Mouse (Mus musculus) left cerebral cortex, postnatal 36 days (tissue): ENCODE measurements around the gene Ercc8. TPM values are rescaled to one million over a fixed set of nuclear protein-coding genes. Genes with fewer than 3 reads are reported as not detected.
A peak's percentile ranks its signal among the peaks of the same experiment; 100 is the strongest.

Source experiments
- DNase-seq, 2 experiments: peaks; one replicate each; pipeline ENCODE4 v3.0.0; 2021 to 2022; ENCODE audit warnings: low spot score in 2 of 2, mixed read lengths in 1 of 2
- intact Hi-C: fragments of 180-260 bp; cut with DNase I; formaldehyde crosslinking; loops from one replicate; pipeline ENCODE4 v1.15.1; 2025
- total RNA-seq, 2 experiments: library from RNA; stranded (reverse); gene quantifications; 2 replicates each; pipeline ENCODE4 v1.2.3; 2021

Gene Ercc8
- total RNA-seq, 2 experiments from 2014 or later = 16.3 to 19.5 TPM

DNA sequence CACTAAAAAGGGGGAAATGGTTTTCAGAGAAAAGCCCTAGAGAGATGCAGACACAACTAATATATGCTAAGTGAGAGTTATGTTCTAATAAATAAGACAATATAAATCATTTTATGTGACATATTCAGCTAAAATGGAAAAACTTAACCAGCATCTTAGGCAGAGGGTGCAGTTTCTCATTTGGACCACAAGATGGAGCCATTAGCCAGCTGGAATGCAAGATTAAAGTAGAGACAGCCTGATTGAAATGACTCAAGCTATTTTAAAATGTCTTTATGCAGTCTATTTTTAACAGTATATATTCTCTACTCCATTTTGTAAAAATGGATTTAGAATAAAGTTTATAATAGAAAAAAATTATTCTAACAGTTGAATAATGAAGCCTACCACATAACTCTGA lies 6.7 kb upstream of the Ercc8 start:
- DNase-seq = no peak
- intact Hi-C loops = loop anchor here (2.0 to 10.0 kb wide), 5 partner anchors 109 to 1039 kb away; partner anchors contain the start of gene Smim15

DNA sequence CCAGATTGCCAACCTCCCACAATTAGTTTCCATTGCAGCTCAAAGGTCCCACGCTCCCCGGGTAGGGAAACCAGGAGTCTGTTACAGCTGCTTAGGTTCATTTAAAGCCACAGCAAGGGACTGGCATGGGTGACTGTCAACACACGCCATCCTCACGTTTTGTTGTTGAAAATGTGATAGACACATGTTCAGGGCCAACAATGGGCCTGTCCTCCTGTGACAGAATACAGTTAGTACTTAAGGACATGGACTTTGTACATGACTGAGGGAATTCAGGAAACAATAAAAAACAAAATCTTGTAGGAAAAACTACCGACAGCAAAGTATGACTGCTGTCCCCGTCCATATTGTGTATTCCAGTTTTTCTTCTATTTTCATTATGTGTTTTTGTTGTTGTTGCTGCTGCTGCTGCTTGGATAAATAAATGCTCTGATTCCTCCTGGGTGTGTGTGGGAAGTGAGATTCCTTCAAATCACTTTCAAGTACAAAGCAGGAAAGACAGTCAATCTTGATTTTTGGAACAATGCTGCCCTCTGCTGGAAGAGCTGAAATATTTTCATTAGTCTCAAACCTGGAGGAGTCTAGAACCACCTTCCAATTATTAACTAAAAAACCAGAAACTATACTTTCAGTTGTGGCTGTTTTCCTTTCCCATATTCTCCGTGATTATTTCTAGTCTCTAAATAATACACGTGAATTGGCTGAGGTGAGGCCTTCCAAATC lies 5.7 kb upstream of the Ercc8 start:
- no peak for DNase-seq
- intact Hi-C loops = loop anchor here (2.0 to 10.0 kb wide), 5 partner anchors 111 to 1041 kb away; partner anchors contain the start of gene Smim15

DNA sequence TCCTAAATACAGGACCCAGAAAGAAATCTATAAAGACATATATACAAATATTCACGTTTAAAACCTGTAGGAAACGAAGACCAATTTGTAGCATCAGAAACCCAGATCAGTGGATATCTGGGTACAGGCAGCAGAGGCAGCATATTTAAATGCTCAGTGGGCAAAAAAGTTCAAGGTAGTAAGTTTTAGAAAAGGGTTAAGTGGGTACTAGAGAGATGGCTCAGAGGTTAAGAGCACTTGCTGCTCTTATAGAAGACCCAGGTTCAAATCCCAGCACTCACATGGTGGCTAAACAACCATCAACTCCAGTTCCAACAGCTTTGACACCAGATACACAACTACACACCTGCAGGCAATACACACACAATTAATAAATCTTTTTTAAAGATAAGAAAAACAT lies 1.4 kb upstream of the Ercc8 start:
- no peak for DNase-seq
- intact Hi-C loops = loop anchor here (5.0 to 10.0 kb wide), 2 partner anchors 392 to 695 kb away; no protein-coding TSS in a partner anchor

DNA sequence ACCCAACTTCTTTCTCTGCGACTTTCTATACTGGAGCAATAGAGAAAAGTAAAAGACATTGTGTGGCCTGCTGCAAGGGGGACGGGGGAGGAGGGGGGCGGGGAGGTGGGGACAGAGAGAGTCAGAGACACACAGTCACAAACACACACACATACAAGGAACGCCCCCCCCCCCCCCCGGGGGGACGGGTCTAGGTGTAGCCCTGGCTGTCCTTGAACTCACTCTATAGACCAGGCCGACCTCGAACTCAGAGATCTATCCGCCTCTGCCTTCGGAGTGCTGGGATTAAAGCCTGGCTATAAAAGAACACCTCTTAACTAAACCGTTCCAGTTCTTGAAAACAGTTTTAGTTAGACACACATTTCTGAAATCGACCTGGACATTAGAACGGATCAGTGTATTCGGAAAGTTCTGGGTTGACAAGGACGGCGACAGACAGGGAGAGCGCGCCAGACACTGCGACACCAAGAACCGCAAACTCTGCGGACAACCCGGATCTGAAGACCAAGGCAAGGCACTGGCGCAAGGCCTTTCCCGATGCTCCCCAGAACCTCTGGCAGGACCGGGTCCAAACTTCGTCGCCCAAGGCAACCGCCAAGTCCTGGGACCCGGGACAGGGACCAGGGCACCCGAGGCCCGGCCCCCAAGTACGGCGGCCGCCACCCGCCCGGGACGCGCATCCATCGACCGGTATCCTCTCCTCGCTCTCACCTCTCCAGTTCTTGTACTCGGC lies 633 bp upstream of the Ercc8 start:
- intact Hi-C loops = loop anchor here (5.0 to 10.0 kb wide), 2 partner anchors 393 to 696 kb away; no protein-coding TSS in a partner anchor

DNA sequence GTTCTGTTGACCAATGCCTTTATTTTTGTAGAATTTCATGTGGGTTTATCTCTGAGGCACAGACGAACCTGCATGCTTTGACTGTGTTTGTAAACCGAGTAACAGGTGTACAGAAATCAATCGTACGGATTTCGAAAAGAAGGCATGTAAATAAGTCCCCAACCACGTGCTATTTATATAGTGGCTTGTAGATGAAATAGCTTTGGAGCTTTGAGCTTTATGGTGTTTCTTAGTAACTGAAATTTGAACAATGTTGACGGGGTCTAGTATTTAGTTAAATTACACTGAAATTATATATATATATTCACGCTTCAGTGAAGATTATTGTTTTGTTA lies 677 bp downstream of the Ercc8 start:
- no peak for DNase-seq
- intact Hi-C loops = loop anchor here (5.0 to 10.0 kb wide), 2 partner anchors 394 to 697 kb away; no protein-coding TSS in a partner anchor

More for the DNA sequence above, 633 bp upstream of the Ercc8 start:
- DNase-seq = no peak

DNA sequence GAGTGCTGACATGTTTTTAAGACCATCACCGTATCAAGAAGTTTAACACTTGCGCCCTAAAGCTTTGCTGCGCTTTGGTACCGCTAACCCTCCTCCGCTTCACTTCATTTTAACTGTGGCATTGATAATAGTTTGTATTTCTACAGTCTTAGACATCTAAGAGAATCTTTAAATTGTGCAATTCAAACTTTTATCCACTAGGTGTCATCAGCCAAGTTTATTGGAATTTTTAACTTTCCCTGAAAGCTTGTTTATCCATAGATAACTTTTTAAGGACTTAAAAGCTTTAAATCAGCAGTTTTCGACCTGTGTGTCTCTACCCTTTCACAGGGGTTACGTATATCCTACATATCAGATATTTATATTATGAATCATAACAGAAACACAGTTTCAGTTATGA lies 1.4 kb downstream of the Ercc8 start:
- DNase-seq = no peak
- intact Hi-C loops = loop anchor here (5.0 to 10.0 kb wide), 2 partner anchors 395 to 698 kb away; no protein-coding TSS in a partner anchor

DNA sequence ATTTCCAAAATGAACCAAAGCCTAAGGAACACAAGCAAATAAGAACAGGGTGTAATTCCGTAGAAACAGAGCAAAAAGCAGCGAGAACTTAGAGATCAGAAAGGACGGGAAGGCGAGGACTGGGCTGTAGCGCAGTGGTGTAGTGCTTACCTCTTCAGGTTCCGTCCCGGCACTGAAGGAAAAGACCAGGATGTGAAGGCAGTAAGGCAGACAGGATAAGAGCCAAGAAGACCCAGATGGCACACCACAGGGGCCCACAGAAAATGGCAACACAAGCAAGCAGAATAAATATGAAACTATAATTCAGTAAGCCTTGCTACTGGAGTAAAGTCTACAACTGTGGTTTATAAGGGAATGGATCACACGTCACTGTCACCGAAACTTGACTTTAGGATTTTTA lies 5.4 kb downstream of the Ercc8 start:
- DNase-seq = no peak
- intact Hi-C loops = no loop called here

DNA sequence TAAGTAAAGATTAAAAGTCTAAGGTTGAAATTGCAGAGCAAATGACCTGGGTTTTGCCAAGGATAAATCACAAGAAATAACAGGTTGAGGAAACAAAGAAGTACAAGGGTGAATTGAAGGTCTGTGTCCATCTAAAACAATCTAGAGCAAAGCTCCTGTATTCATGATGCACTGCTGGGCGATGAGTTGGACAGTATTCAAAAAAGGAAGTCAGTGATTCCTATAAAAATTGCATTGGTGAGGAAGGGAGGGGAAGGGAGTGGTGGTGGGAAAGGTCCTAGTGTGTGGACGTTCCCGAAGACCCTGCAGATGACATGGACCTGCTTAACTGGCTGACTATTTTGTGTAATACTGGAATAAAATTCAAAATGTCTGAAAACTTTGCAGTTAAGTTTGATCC lies 6.1 kb downstream of the Ercc8 start:
- DNase-seq = no peak
- intact Hi-C loops = no loop called here

DNA sequence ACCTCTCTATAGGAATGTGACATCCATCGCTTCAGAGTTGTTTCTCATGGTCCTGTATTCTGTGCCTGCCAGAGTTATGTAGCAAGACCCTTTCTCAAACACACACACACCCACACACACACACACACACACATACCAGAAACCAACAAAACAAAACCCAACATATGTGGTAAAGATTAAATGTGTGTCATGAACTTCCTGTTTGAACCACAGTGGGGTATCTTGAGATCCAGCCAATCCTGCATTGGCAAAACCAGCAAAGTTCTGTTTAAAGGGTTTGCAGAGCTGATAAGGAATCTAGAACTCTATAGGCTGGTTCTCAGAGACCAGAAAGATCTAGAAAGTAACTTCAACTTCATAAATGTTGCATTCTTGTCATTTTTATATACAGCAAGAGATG lies 11.5 kb downstream of the Ercc8 start:
- DNase-seq = no peak
- intact Hi-C loops = no loop called here

DNA sequence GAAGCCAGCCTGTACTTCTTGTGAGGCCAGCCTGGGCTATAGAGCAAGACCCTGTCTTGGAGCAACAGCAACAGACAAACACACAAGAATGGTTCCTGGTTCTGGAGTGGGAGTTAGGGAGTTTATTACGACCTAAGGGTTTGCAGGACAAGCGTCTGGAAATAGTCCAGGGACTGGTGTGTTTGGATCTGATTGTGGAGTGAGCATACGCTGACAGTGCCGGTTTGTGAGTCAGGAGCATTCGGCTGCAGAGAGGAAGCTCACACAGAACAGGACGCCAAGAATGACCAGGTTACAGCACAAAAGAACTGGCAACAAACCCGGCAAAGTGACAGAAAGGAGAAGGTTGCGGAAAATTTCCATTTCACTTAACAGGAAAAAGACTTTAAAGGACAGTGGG lies 12.0 kb downstream of the Ercc8 start:
- no peak for DNase-seq
- intact Hi-C loops = no loop called here

DNA sequence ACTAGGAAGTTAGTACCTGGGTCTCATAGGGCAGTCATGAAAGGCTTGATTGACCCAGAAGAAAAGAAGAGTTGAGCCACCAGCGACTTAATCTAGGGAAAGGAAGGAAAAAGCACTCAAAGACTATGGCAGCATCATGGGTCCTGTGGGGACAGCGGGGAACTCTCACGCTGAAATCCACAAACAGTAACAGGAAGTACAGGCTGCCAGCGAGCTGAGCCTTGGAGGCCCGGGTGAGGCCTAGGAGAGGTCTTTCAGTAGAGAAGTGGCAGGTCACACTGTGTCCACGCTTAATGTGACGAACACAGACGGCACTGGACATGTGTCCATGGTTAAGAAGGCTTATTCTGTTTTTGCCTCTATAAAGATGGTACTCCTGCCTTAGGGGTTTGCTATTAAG lies 21.1 kb downstream of the Ercc8 start:
- intact Hi-C loops = no loop called here
- DNase-seq = no peak

DNA sequence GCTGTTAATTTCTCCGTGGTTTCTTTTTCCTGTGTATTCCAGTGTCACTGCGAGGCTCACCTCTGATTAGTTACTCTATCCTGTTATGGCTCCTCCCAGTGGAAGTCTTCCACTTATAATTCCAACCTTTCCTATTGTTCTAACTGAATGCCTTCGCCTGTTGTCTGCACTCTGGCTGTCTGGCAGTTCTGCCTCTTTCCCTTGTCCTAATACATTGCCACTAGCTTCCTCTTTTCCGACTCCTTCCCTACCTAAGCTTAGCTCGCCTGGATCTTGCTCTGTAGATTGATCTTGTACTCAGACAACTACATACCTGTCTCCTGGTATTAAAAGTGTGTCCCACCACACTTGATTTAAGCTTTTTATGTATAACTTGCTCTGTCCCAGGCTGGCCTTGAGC lies 22.3 kb downstream of the Ercc8 start:
- intact Hi-C loops = no loop called here
- no peak for DNase-seq

DNA sequence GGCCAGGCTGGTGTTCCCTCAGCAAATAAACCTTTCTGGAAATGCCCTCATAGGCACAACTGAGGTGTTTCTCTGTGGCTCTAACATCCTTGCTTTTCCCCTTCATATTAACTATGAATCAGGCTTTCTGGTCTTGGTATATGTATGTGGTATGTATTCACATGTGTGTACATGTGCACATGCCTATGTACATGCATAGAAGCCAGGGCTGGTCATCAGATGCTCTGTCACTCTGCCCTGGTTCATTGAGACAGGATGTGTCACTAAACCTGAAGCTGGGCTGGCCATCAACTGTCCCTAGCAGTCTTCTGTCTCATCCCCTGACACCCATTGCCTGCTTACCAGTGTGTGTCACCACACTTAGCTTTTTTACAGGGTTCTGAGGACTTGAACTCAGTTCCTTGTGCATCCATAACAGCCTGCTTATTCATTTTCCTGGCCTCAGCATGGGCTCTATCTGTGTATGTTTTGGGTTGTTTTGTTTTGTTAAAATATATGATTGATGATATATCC lies 26.3 kb downstream of the Ercc8 start:
- DNase-seq = no peak
- intact Hi-C loops = no loop called here

DNA sequence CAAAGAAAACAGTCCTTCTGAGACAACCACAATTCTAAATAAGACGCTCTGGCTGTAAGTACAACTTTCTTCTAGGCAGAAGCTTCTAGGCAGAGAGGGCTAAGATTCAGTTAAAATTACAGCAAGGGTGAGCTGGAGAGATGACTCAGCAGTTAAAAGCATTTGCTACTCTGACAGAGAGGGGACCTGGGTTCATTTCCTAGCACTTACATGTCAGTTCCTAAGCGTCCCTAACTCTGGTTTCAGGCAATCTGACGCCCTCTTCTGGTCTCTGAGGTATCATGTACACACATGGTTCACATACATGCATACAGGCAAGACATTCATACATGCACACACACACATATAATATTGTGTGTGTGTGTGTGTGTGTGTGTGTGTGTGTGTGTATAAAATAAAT lies 27.0 kb downstream of the Ercc8 start:
- intact Hi-C loops = no loop called here
- DNase-seq = no peak

DNA sequence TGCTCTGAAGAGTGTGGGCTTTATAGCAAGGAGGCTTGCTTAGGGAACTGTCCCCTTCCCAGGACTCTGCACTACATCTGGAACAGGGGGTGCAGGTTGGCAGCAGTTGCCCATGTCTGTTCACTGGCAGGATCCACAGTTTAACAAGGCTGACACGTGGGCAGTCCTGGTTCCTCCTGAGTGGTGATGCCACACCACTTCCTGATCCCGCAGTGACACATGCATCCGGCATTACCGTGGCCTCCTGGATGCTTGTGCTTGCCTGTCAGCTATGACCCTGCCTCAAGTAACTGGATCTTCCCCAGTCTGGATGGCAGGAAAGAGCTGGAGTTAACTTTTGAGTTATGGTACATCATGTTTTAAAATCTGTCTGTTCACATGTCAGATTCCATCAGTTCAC lies 29.5 kb downstream of the Ercc8 start:
- no peak for DNase-seq
- intact Hi-C loops = no loop called here

DNA sequence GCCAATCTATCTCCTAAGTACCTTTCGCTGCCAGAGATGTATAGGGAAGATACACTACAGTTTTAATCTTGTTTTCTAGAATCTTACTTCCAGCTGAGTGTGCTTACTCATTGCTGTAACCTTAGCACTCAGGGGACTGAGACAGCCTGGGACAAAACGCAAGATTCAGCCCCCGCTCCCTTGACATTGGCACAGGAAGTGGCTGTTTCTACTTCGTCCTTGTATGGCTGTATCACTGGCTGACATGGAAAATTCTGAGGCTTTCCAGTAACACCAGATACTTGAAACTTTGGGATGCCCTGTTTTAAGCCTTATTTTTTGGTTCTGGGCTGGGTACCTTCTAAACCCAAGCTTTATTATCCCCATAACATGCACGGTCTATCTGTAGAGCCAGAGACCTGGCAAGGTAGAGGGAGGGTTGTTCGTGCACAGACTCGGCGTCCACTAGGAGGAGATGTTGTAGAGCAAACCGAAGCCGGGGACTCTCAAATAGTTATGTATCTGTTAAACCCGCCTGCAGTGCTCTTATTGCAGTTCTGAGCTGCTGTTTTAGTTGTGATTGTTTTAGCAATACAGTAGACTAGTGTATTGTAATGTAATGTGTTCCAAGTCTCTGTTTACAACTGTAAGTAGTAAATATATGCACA lies 32.7 kb downstream of the Ercc8 start:
- intact Hi-C loops = loop anchor here (1.0 to 5.0 kb wide), 2 partner anchors 138 to 1021 kb away; no protein-coding TSS in a partner anchor

DNA sequence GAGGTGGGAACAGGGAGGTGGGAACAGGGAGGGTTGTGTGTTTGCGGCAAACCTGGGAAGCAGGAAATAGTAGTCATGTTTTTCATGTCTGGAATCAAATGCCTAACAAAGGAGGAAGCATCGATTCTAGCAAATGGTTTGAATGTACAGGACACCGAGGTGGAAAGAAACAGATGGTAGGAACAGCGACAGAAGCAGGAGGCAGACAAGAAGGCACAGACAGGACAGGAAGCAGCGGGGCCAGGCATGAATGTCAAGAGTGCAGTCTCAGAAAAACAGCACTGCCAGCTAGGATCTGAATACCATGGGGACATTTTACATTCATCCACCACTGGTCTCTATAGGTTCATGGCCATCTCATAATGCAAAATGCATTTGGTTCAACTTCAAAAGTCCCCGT lies 36.9 kb downstream of the Ercc8 start:
- intact Hi-C loops = no loop called here
- DNase-seq = no peak

More for the DNA sequence above, 32.7 kb downstream of the Ercc8 start:
- DNase-seq = peak; percentile 39

DNA sequence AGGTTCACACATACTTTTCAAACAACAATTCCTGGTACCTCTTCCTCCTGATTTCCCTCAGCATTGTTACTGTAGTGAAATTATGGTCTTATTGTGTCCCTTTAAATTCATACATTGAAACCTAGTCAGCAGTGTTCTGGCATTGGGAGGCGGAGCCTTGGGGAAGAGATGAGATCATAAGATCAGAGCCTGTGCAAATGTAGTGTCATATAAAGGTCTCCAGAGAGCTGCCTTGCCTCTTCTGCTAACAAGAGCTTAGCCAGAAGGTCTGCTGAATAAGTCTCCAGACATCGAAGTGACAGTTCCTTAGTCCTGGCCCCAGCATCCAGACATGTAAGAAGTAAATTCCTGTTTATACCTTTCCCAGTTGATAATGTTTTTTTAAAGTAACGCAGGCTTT lies 46.3 kb downstream of the Ercc8 start:
- no peak for DNase-seq
- intact Hi-C loops = no loop called here

DNA sequence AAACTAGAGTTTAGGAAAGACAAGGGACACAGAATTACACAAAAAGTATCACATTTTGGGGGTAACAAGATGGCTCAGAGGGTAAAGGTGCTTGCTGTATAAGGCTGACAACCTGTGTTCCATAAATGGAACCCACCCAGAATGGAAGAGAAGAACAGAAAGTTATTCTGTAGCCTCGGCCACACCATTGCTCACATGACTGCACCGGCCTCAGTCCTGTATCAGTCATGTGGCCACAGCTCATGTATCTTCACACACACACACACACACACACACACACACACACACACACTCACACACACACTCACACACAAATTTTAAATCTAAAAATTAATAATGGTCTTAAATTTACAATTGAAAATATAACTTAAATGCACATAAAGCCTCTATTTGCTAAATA lies 48.9 kb downstream of the Ercc8 start:
- intact Hi-C loops = no loop called here
- DNase-seq = no peak

DNA sequence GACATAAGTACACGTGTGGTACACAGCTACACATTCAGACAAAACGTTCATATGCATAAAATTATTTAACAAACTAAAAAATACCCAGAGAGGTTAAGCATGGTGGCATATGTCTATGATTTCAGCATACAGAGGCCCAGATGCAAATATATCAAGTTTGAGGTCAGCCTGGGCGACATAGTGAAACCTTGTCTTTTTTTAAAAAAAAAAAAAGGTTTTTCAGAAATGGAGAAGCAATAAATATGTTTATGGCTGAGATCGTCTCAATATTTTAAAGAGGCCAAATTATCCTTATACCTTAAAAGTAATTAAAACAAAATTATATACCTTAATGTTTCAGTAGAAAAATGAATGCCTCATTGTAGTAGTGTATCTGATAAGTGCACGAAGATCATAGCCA lies 49.6 kb downstream of the Ercc8 start:
- intact Hi-C loops = no loop called here
- DNase-seq = no peak
